ENCODE assay signal across 19 mouse cellular contexts in the genomic region with DNA sequence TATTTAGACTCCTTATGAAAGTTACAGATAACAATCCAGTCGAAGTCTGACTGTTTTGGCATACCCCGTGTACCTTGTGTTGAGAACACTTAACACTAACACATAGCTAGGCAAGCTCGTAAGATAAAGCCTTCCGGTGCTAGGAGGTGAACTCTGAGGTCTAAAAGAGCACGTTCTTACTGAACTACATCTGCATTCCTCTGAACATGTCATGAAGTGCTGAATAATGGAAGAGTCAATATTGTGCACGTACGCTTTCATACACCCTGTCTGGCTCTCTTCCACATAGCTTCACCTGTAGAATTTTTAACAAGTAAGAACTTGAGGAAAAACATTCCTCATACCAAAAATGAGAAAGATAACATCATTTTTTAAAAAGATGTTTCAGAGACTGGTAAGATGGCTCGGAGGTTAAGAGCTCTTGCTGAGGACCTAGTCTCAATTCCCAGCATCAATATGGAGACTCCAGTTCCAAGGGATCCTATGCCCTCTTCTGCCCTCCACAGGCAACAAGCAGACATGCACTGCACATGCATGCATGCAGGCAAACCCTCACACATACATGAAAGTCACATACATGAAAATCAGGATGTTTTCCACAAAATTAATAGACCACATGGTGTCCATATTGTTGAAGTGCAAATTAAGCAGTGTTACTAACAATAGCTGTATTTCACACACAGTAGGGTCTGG. TPM values are rescaled to one million over a fixed set of nuclear protein-coding genes. Genes with fewer than 3 reads are reported as not detected.
DNase-seq lines count a peak whose midpoint lies in the region; ATAC-seq and TF ChIP-seq lines count a peak whose summit lies in the region.
"Had no signal": no experiment of that assay in that cellular context is flagged by ENCODE, and none has a peak within 500 bp of the region (broad histone marks: within the 10 kb centered on the region; RNA-seq: fewer than 3 reads in every experiment).

No protein-coding gene starts in this region.

- H3K27ac ChIP-seq in intestine, embryonic 14.5 days (ENCODE audit: low read depth), result no peak overlapping the region
- no peak overlapping the region for H3K27ac ChIP-seq in intestine, embryonic 15.5 days
- no peak overlapping the region for H3K27ac ChIP-seq in MEL (ENCODE audit: control insufficient read depth, low read depth, low read length)
- H3K27ac ChIP-seq in limb, embryonic 15.5 days, result 0 out of 2 replicates have a peak overlapping the region, but pooled peaks have one; percentile 7
- H3K27ac ChIP-seq: forebrain, embryonic 12.5 days; heart, embryonic 15.5 days; hindbrain, embryonic 10.5 days; liver, embryonic 13.5 days; midbrain, embryonic 12.5 days; neural tube, embryonic 12.5 days had no signal

- H3K9ac ChIP-seq in intestine, embryonic 14.5 days (ENCODE audit: low read length), result no peak overlapping the region
- no peak overlapping the region for H3K9ac ChIP-seq in intestine, embryonic 15.5 days
- H3K9ac ChIP-seq in MEL (ENCODE audit: control insufficient read depth, low read depth, low read length, poor library complexity, severe bottlenecking), result no peak overlapping the region
- H3K9ac ChIP-seq in limb, embryonic 15.5 days, result no peak overlapping the region
- H3K9ac ChIP-seq: forebrain, embryonic 12.5 days; heart, embryonic 15.5 days; liver, embryonic 13.5 days; midbrain, embryonic 12.5 days; neural tube, embryonic 12.5 days had no signal

- no peak for TF ChIP-seq POLR2A in lung, adult 2 months (IDR thresholded peaks at IDR 0.05; ENCODE audit: borderline replicate concordance, extremely low read depth, low read depth, low read length)
- no peak for TF ChIP-seq POLR2A in MEL (IDR thresholded peaks at IDR 0.05; ENCODE audit: control insufficient read depth in 1 of 2, insufficient read depth in 1 of 2, low read depth in 1 of 2, low read length in 2 of 2, poor library complexity in 1 of 2)

- TF ChIP-seq EP300 in MEL (IDR thresholded peaks at IDR 0.05; ENCODE audit: low read depth in 1 of 2, low read length in 2 of 2), result no peak

- no peaks in the 10 kb centered on the region for H3K9me3 ChIP-seq in intestine, embryonic 14.5 days (ENCODE audit: control insufficient read depth, low read length)
- no peaks in the 10 kb centered on the region for H3K9me3 ChIP-seq in intestine, embryonic 15.5 days
- no peaks in the 10 kb centered on the region for H3K9me3 ChIP-seq in MEL (replicated peaks; ENCODE audit: insufficient read depth, low read length)
- H3K9me3 ChIP-seq in limb, embryonic 15.5 days, result no peaks in the 10 kb centered on the region
- H3K9me3 ChIP-seq: forebrain, embryonic 12.5 days; heart, embryonic 15.5 days; hindbrain, embryonic 10.5 days; liver, embryonic 13.5 days; midbrain, embryonic 12.5 days; neural tube, embryonic 12.5 days had no signal

- peaks cover 9% of the 10 kb centered on the region; the same call in 1 of the 2 replicates for H3K79me2 ChIP-seq in MEL (ENCODE audit: control insufficient read depth, insufficient read depth, low read length, poor library complexity)

- H3K27me3 ChIP-seq in intestine, embryonic 14.5 days (replicated peaks; ENCODE audit: control insufficient read depth, insufficient read depth, low read length), result no peaks in the 10 kb centered on the region
- H3K27me3 ChIP-seq in intestine, embryonic 15.5 days (replicated peaks), result no peaks in the 10 kb centered on the region
- no peaks in the 10 kb centered on the region for H3K27me3 ChIP-seq in MEL (ENCODE audit: control insufficient read depth in 1 of 2, insufficient read depth in 2 of 2, low read length in 2 of 2)
- H3K27me3 ChIP-seq in limb, embryonic 15.5 days, result no peaks in the 10 kb centered on the region
- H3K27me3 ChIP-seq: forebrain, embryonic 12.5 days; heart, embryonic 15.5 days; midbrain, embryonic 12.5 days; neural tube, embryonic 12.5 days; Patski had no signal

- WGBS in intestine, embryonic 14.5 days, result 80% methylated on average over 8 of the region's 8 CpGs
- 82% methylated on average over 8 of the region's 8 CpGs for WGBS in intestine, embryonic 15.5 days
- WGBS in lung, adult 2 months, result 58% methylated on average over 8 of the region's 8 CpGs
- WGBS in limb, embryonic 15.5 days, result 70% methylated on average over 8 of the region's 8 CpGs

- H3K4me1 ChIP-seq in intestine, embryonic 14.5 days (replicated peaks; ENCODE audit: control insufficient read depth, insufficient read depth, low read length), result peaks cover 4% of the 10 kb centered on the region; the same call in 1 of the 2 replicates
- H3K4me1 ChIP-seq in intestine, embryonic 15.5 days (replicated peaks), result peaks cover 6% of the 10 kb centered on the region; the same call in 1 of the 2 replicates
- H3K4me1 ChIP-seq in lung, adult 2 months (ENCODE audit: control insufficient read depth, insufficient read depth, low read length), result peaks cover 5% of the 10 kb centered on the region; the same call in 1 of the 2 replicates
- H3K4me1 ChIP-seq in MEL (ENCODE audit: control insufficient read depth in 1 of 2, insufficient read depth in 2 of 2, low read length in 2 of 2), result peaks cover 0 to 9% of the 10 kb centered on the region in 2 experiments; a peak in 3 of 4 replicates
- H3K4me1 ChIP-seq in limb, embryonic 15.5 days, result peaks cover 9% of the 10 kb centered on the region

- TF ChIP-seq CTCF in lung, adult 2 months (IDR thresholded peaks at IDR 0.05; ENCODE audit: insufficient read depth, low read length), result peak; percentile 20; the same call in 1 of the 2 replicates
- TF ChIP-seq CTCF in MEL (IDR thresholded peaks at IDR 0.05 in 2 of 3, conservative IDR thresholded peaks at IDR 0.05 in 1 of 3; ENCODE audit: control insufficient read depth in 1 of 3, insufficient read depth in 1 of 3, low read depth in 2 of 3, low read length in 3 of 3, poor library complexity in 1 of 3, severe bottlenecking in 1 of 3), result peak; percentile 21 to 32 (median 23); a peak in 4 of 6 replicates

- TF ChIP-seq RAD21 in MEL (IDR thresholded peaks at IDR 0.05; ENCODE audit: low read depth, low read length), result peak; percentile 17

- no peaks in the 10 kb centered on the region; the same call in 1 of the 2 replicates for H3K36me3 ChIP-seq in intestine, embryonic 14.5 days (ENCODE audit: control insufficient read depth, insufficient read depth, low read length)
- no peaks in the 10 kb centered on the region for H3K36me3 ChIP-seq in intestine, embryonic 15.5 days
- peaks cover 0 to 14% of the 10 kb centered on the region in 2 experiments; a peak in 2 of 4 replicates for H3K36me3 ChIP-seq in MEL (ENCODE audit: control insufficient read depth in 1 of 2, insufficient read depth in 2 of 2, low read length in 2 of 2)
- no peaks in the 10 kb centered on the region for H3K36me3 ChIP-seq in limb, embryonic 15.5 days
- H3K36me3 ChIP-seq: forebrain, embryonic 12.5 days; liver, embryonic 13.5 days; midbrain, embryonic 12.5 days; neural tube, embryonic 12.5 days had no signal

- DNase-seq in intestine, embryonic 14.5 days (ENCODE audit: low spot score), result peak; percentile 12
- no peak for DNase-seq in lung, adult 2 months
- DNase-seq in lung, postnatal 36 days, result no peak
- DNase-seq in MEL (ENCODE audit: low read depth, low spot score), result no peak
- no peak for DNase-seq in frontal cortex, postnatal 25 days (ENCODE audit: low spot score in 2 of 2)
- DNase-seq: adrenal gland, postnatal 36 days; B cell, adult 2 months; cerebellum, adult 2 months; layer of hippocampus, postnatal 36 days; liver, embryonic 13.5 days; right cerebral cortex, postnatal 4 days had no signal

- ATAC-seq in intestine, embryonic 14.5 days (replicated peaks; ENCODE audit: low FRiP score, low TSS enrichment, low read depth), result no peak
- no peak for ATAC-seq in intestine, embryonic 15.5 days
- no peak for ATAC-seq in limb, embryonic 15.5 days (ENCODE audit: insufficient number of reproducible peaks, low FRiP score, low TSS enrichment, low read depth)
- ATAC-seq: Patski had no signal

- no peak overlapping the region for H3K4me3 ChIP-seq in intestine, embryonic 14.5 days (ENCODE audit: low read depth, low read length)
- no peak overlapping the region for H3K4me3 ChIP-seq in intestine, embryonic 15.5 days (replicated peaks)
- H3K4me3 ChIP-seq in lung, adult 2 months (replicated peaks; ENCODE audit: extremely low read depth, low read depth, low read length), result no peak overlapping the region
- no peak overlapping the region for H3K4me3 ChIP-seq in MEL (ENCODE audit: control insufficient read depth in 1 of 2, insufficient read depth in 1 of 2, low read depth in 2 of 2, low read length in 2 of 2)
- H3K4me3 ChIP-seq in limb, embryonic 15.5 days, result no peak overlapping the region
- H3K4me3 ChIP-seq: forebrain, embryonic 12.5 days; heart, embryonic 15.5 days; hindbrain, embryonic 10.5 days; liver, embryonic 13.5 days; midbrain, embryonic 12.5 days; neural tube, embryonic 12.5 days had no signal

- H3K4me2 ChIP-seq in intestine, embryonic 14.5 days (ENCODE audit: low read length), result no peak overlapping the region
- no peak overlapping the region for H3K4me2 ChIP-seq in intestine, embryonic 15.5 days (replicated peaks)
- no peak overlapping the region for H3K4me2 ChIP-seq in limb, embryonic 15.5 days
- H3K4me2 ChIP-seq: forebrain, embryonic 12.5 days; heart, embryonic 15.5 days; liver, embryonic 13.5 days; midbrain, embryonic 12.5 days; neural tube, embryonic 12.5 days had no signal

TF ChIP-seq in MEL, 35 proteins besides CTCF, POLR2A, EP300 and RAD21:
- TF ChIP-seq MYB (IDR thresholded peaks at IDR 0.05; ENCODE audit: low read depth, low read length) (no peak), ZC3H11A (IDR thresholded peaks at IDR 0.05; ENCODE audit: low read depth, low read length) (peak; percentile 20; the same call in 1 of the 2 replicates), SMC3 (IDR thresholded peaks at IDR 0.05; ENCODE audit: low read depth, low read length) (0 out of 2 replicates have a peak, but pooled peaks have one; percentile 11)

RNA-seq across cellular contexts. Expression of gene Sgms1, which starts 4.4 kb away (rescaled TPM):
- 37.5 and 38.2 TPM in 2 replicates for polyA plus RNA-seq in intestine, embryonic 14.5 days (2014; fragmentation: Nextera tagmentation; extraction: Ambion mirVana)
- polyA plus RNA-seq in intestine, embryonic 15.5 days (2015; fragmentation: Nextera tagmentation; extraction: Ambion mirVana), result 35.3 and 37.1 TPM in 2 replicates
- 44.2 and 53.7 TPM in 2 replicates for polyA plus RNA-seq in lung, adult 2 months (2012; rRNA removed)
- 16.3 and 16.9 TPM in 2 replicates for total RNA-seq in MEL (2012; rRNA removed)
- 10 to 100 TPM in 1 of 2 experiments, not detected in 1; 18.5 TPM for polyA plus RNA-seq in MEL (2012; ENCODE audit: insufficient read depth in 1 of 2, insufficient read length in 2 of 2, low read depth in 1 of 2, low replicate concordance in 2 of 2, missing spikeins in 1 of 2)
- polyA plus RNA-seq in limb, embryonic 15.5 days (2015; fragmentation: Nextera tagmentation; extraction: Ambion mirVana), result 45.6 and 49.8 TPM in 2 replicates
